Mouse (Mus musculus): Measurements from ENCODE around the gene Gm20458. TPM values are rescaled to one million over a fixed set of nuclear protein-coding genes. Genes with fewer than 3 reads are reported as not detected.

Gm20458 gene
- polyA plus RNA-seq, 1 experiment, result not detected

GRCm38 (mm10) chr2:164473624-164474023 is 12.9 kb downstream of the Gm20458 start, which contains the start of gene Trp53tg5:
Gene Trp53tg5, minus strand, starts transcription at chr2:164473724.
- no peak within 1 kb of the TSS for H3K27ac ChIP-seq (ENCODE audit: insufficient read depth, low read depth, low read length)

GRCm38 (mm10) chr2:164485681-164486257 is 25.0 kb downstream of the Gm20458 start, which contains the start of gene Dbndd2:
Gene Dbndd2, plus strand, starts transcription at chr2:164486106.
- H3K27ac ChIP-seq (ENCODE audit: insufficient read depth, low read depth, low read length), result peak within 1 kb of the TSS; percentile 90
- H3K4me1 ChIP-seq (ENCODE audit: control insufficient read depth, insufficient read depth, low read length), result peaks cover 23% of the 10 kb centered on the region
- 2% methylated on average over 26 of the region's 26 CpGs for WGBS
- H3K4me3 ChIP-seq (ENCODE audit: insufficient read depth, low read depth, low read length), result peak within 1 kb of the TSS; percentile 91
- no peak for TF ChIP-seq POLR2A (IDR thresholded peaks at IDR 0.05; ENCODE audit: insufficient read depth, low read depth, low read length)
- no peak for TF ChIP-seq CTCF (IDR thresholded peaks at IDR 0.05; ENCODE audit: insufficient read depth, low read depth, low read length)

More at GRCm38 (mm10) chr2:164473624-164474023, 12.9 kb downstream of the Gm20458 start, which contains the start of gene Trp53tg5:
- TF ChIP-seq POLR2A (IDR thresholded peaks at IDR 0.05; ENCODE audit: insufficient read depth, low read depth, low read length) (no peak), CTCF (IDR thresholded peaks at IDR 0.05; ENCODE audit: insufficient read depth, low read depth, low read length) (no peak)
- Histone ChIP-seq H3K4me1 (ENCODE audit: control insufficient read depth, insufficient read depth, low read length) (no peaks in the 10 kb centered on the region), H3K4me3 (ENCODE audit: insufficient read depth, low read depth, low read length) (no peak within 1 kb of the TSS)
- 88% methylated on average over 6 of the region's 6 CpGs for WGBS

- Histone ChIP-seq H3K27ac (ENCODE audit: insufficient read depth, low read depth, low read length) (peak overlapping the region; percentile 90), H3K4me1 (ENCODE audit: control insufficient read depth, insufficient read depth, low read length) (peaks cover 23% of the 10 kb centered on the region), H3K4me3 (ENCODE audit: insufficient read depth, low read depth, low read length) (peak overlapping the region; percentile 91)
- WGBS, result under 1% methylated on average over 89 of the region's 90 CpGs
- TF ChIP-seq CTCF (IDR thresholded peaks at IDR 0.05; ENCODE audit: insufficient read depth, low read depth, low read length) (no peak), POLR2A (IDR thresholded peaks at IDR 0.05; ENCODE audit: insufficient read depth, low read depth, low read length) (no peak)
These were observed 25.7 kb downstream of the Gm20458 start for GRCm38 (mm10) chr2:164486258-164487114.

GRCm38 (mm10) chr2:164487115-164487527 is 26.4 kb downstream of the Gm20458 start:
- WGBS, result 8% methylated on average over 11 of the region's 11 CpGs
- Histone ChIP-seq H3K27ac (ENCODE audit: insufficient read depth, low read depth, low read length) (peak overlapping the region; percentile 68), H3K4me1 (ENCODE audit: control insufficient read depth, insufficient read depth, low read length) (peaks cover 23% of the 10 kb centered on the region), H3K4me3 (ENCODE audit: insufficient read depth, low read depth, low read length) (peak overlapping the region; percentile 91)
- TF ChIP-seq POLR2A (IDR thresholded peaks at IDR 0.05; ENCODE audit: insufficient read depth, low read depth, low read length) (no peak), CTCF (IDR thresholded peaks at IDR 0.05; ENCODE audit: insufficient read depth, low read depth, low read length) (no peak)

GRCm38 (mm10) chr2:164487812-164488211 is 27.0 kb downstream of the Gm20458 start:
- WGBS, result 50% methylated on average over 9 of the region's 9 CpGs
- Histone ChIP-seq H3K4me3 (ENCODE audit: insufficient read depth, low read depth, low read length) (peak overlapping the region; percentile 34), H3K27ac (ENCODE audit: insufficient read depth, low read depth, low read length) (peak overlapping the region; percentile 68), H3K4me1 (ENCODE audit: control insufficient read depth, insufficient read depth, low read length) (peaks cover 23% of the 10 kb centered on the region)
- no peak for TF ChIP-seq CTCF (IDR thresholded peaks at IDR 0.05; ENCODE audit: insufficient read depth, low read depth, low read length)
- no peak for TF ChIP-seq POLR2A (IDR thresholded peaks at IDR 0.05; ENCODE audit: insufficient read depth, low read depth, low read length)

- WGBS, result 34% methylated on average over 2 of the region's 2 CpGs
- no peak for TF ChIP-seq POLR2A (IDR thresholded peaks at IDR 0.05; ENCODE audit: insufficient read depth, low read depth, low read length)
- no peak for TF ChIP-seq CTCF (IDR thresholded peaks at IDR 0.05; ENCODE audit: insufficient read depth, low read depth, low read length)
- H3K4me1 ChIP-seq (ENCODE audit: control insufficient read depth, insufficient read depth, low read length), result peaks cover 2% of the 10 kb centered on the region; the same call in 1 of the 2 replicates
- no peak overlapping the region for H3K4me3 ChIP-seq (ENCODE audit: insufficient read depth, low read depth, low read length)
- no peak overlapping the region for H3K27ac ChIP-seq (ENCODE audit: insufficient read depth, low read depth, low read length)
These were observed 33.4 kb downstream of the Gm20458 start for GRCm38 (mm10) chr2:164494126-164494525.

GRCm38 (mm10) chr2:164496331-164496730 is 35.6 kb downstream of the Gm20458 start:
- Histone ChIP-seq H3K4me3 (ENCODE audit: insufficient read depth, low read depth, low read length) (no peak overlapping the region), H3K27ac (ENCODE audit: insufficient read depth, low read depth, low read length) (no peak overlapping the region), H3K4me1 (ENCODE audit: control insufficient read depth, insufficient read depth, low read length) (peaks cover 5% of the 10 kb centered on the region; the same call in 1 of the 2 replicates)
- WGBS, result 48% methylated on average over 1 of the region's 1 CpGs
- no peak for TF ChIP-seq CTCF (IDR thresholded peaks at IDR 0.05; ENCODE audit: insufficient read depth, low read depth, low read length)
- no peak for TF ChIP-seq POLR2A (IDR thresholded peaks at IDR 0.05; ENCODE audit: insufficient read depth, low read depth, low read length)

- 4% methylated on average over 43 of the region's 43 CpGs for WGBS
- TF ChIP-seq POLR2A (IDR thresholded peaks at IDR 0.05; ENCODE audit: insufficient read depth, low read depth, low read length) (peak; percentile 92), CTCF (IDR thresholded peaks at IDR 0.05; ENCODE audit: insufficient read depth, low read depth, low read length) (0 out of 2 replicates have a peak, but pooled peaks have one; percentile 11)
These were observed 36.3 kb downstream of the Gm20458 start, which contains the start of gene Pigt for GRCm38 (mm10) chr2:164496847-164497690. Gene Pigt, plus strand, starts transcription at chr2:164497520.

More at GRCm38 (mm10) chr2:164496847-164497690, 36.3 kb downstream of the Gm20458 start, which contains the start of gene Pigt:
- Histone ChIP-seq H3K4me1 (ENCODE audit: control insufficient read depth, insufficient read depth, low read length) (peaks cover 5% of the 10 kb centered on the region; the same call in 1 of the 2 replicates), H3K4me3 (ENCODE audit: insufficient read depth, low read depth, low read length) (peak within 1 kb of the TSS; percentile 84), H3K27ac (ENCODE audit: insufficient read depth, low read depth, low read length) (peak within 1 kb of the TSS; percentile 63)

All from olfactory bulb, adult 2 months (tissue).